In genomic region chr2:129801231-129802029, GRCm38 (mm10) we compare ENCODE assay signal across 8 mouse cellular contexts. TPM values are rescaled to one million over a fixed set of nuclear protein-coding genes. Genes with fewer than 3 reads are reported as not detected.
DNase-seq lines count a peak whose midpoint lies in the region; ATAC-seq lines count a peak whose summit lies in the region.

No protein-coding gene starts in this region.

- no peaks in the 10 kb centered on the region for H3K27me3 ChIP-seq in hindbrain, embryonic 14.5 days (ENCODE audit: control insufficient read depth, insufficient read depth, low read length)

- WGBS in hindbrain, embryonic 14.5 days = under 1% methylated on average over 72 of the region's 73 CpGs

- peak overlapping the region; percentile 84 for H3K4me2 ChIP-seq in hindbrain, embryonic 14.5 days (replicated peaks)

- H3K4me1 ChIP-seq in hindbrain, embryonic 14.5 days (replicated peaks; ENCODE audit: control insufficient read depth, insufficient read depth, low read length) = peaks cover 27% of the 10 kb centered on the region

- H3K36me3 ChIP-seq in hindbrain, embryonic 14.5 days (replicated peaks; ENCODE audit: control insufficient read depth, insufficient read depth) = peaks cover 18% of the 10 kb centered on the region

- ATAC-seq in hindbrain, embryonic 14.5 days (ENCODE audit: low FRiP score) = peak; percentile 87

- DNase-seq in R1 (ENCODE audit: low read depth, low spot score) = peak; percentile 87
- peak; percentile 97 to 98 for DNase-seq in cerebellum, postnatal 25 days
- DNase-seq in frontal cortex, postnatal 36 days (ENCODE audit: low spot score in 2 of 2) = peak; percentile 92
- DNase-seq in hindbrain, embryonic 14.5 days (ENCODE audit: low spot score) = peak; percentile 88
- DNase-seq in layer of hippocampus, postnatal 36 days = peak; percentile 93 to 95
- DNase-seq in lung, postnatal 25 days (ENCODE audit: low spot score) = peak; percentile 92
- peak; percentile 61 for DNase-seq in retina, adult 2 months (ENCODE audit: low read depth, low spot score)
- peak; percentile 92 for DNase-seq in thymus, postnatal 25 days

- peak overlapping the region; percentile 81 for H3K4me3 ChIP-seq in hindbrain, embryonic 14.5 days (replicated peaks; ENCODE audit: low read length)

- H3K27ac ChIP-seq in hindbrain, embryonic 14.5 days = peak overlapping the region; percentile 97

- H3K9ac ChIP-seq in hindbrain, embryonic 14.5 days = peak overlapping the region; percentile 93

- H3K9me3 ChIP-seq in hindbrain, embryonic 14.5 days (ENCODE audit: control insufficient read depth, low read length) = no peaks in the 10 kb centered on the region

RNA-seq across cellular contexts. Expression of gene Stk35, which starts 1.1 kb away (rescaled TPM):
- polyA plus RNA-seq in hindbrain, embryonic 14.5 days (2014; fragmentation: Nextera tagmentation; extraction: Ambion mirVana) = 10.3 and 12.1 TPM in 2 replicates
- 10 to 100 TPM; 27.7 to 30.2 TPM for total RNA-seq in layer of hippocampus, postnatal 36 days (2021)

Comparison
In these comparisons a context has a peak if more than half of its experiments do, and no peak if none do; other contexts are left out.
1. Peak in every context shown above with its lines: DNase-seq, ATAC-seq, H3K4me3 ChIP-seq and H3K27ac ChIP-seq.